Mouse (Mus musculus): ENCODE measurements around the gene Gm44973.
"Not testable (repeated sequence)": the region's sequence is repeated elsewhere in the genome, so short reads cannot be mapped to it uniquely, and the experiment has no call there.

The Gm44973 gene

DNA sequence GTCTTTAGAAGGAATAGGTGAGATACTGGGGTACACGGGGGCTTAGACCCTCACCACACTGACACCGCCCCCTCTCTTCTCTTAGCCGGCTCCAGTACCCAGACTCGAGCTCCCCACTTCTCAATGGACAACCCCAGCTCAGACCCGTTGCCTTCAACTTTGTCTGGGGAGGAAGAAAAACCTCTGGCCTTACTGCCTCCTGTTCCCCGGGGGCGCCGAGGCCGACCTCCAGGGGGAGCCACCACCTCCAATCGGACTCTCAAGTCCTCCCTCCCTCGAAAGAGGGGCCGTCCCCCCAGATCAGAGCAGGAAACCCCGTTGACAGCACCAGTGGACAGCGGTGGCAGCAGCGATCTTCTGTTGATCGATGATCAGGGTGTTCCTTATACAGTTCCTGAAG lies 2.1 kb downstream of the Gm44973 start:
- peak; percentile 57 for DNase-seq

GRCm38 (mm10) chr7:5017931-5018330 lies 2.6 kb downstream of the Gm44973 start:
- DNase-seq = no peak

GRCm38 (mm10) chr7:5019576-5019975 lies 4.3 kb downstream of the Gm44973 start:
- DNase-seq = not testable (repeated sequence)

DNA sequence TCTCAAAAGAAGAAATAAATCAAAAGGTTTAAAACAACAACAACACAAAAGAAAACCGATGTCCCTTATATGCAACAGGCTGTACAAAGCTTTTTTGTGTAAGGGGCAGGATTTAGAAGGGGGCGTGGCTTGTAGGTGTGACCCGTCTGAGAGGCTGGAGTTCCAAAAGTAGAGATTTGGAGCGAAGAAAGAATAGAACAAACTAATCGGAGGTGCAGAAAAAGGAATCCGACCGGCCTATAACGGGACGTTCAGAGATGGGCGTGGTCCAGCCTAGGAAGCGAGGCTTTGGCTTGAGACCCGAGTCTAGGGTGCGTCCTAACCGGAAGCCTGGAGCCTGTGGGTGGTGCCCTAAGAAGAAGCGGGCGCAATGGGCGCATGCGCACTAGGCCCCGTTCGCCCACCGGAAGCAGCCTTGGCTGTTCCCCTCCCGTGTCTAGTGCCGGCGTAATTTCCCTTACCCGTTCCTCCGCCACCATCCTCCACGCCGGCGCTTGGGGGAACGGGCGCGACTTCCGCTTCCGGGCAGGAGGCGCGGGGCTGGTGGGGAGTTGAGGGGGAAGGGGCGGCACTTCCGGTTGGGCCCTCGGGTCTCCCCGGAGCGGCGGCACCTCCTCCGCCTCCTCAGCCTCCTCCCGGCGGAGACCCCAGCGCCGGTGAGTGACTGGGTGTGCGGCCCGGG lies 4.8 kb downstream of the Gm44973 start, which contains the start of the genes Zfp865 and Ccdc106:
Zfp865 (plus strand) TSS at position 377 of the 682 bp plus-strand sequence.
Ccdc106 (plus strand) TSS at position 554 of the 682 bp plus-strand sequence.
- peak; percentile 100 for DNase-seq

DNA sequence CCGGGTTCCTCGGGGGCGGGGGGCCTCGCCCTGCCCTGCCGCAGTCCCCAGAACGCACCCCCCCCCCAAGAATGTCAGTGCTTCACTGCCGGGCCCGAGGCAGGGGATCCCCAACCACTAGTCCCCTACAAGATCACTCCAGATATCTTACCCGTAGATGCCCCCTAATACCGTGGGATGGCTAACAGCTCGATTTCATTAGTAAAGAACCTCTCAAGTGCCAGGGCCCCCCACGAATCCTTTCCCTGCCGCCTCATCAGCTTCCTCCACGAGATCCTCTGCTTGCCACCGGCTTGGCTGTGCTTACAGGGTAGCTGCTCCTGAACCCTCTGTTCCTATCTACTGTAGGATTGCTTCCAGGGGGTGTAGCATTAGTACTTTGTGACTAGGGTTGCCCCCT lies 5.4 kb downstream of the Gm44973 start:
- no peak for DNase-seq

- DNase-seq = no peak
Observed at GRCm38 (mm10) chr7:5021197-5021596, 5.9 kb downstream of the Gm44973 start.

- DNase-seq = no peak
Observed at GRCm38 (mm10) chr7:5029543-5029942, 14.2 kb downstream of the Gm44973 start.

- DNase-seq = no peak
Observed at GRCm38 (mm10) chr7:5029946-5030345, 14.7 kb downstream of the Gm44973 start.

- no peak for DNase-seq
Observed at GRCm38 (mm10) chr7:5030554-5031275, 15.4 kb downstream of the Gm44973 start.

DNA sequence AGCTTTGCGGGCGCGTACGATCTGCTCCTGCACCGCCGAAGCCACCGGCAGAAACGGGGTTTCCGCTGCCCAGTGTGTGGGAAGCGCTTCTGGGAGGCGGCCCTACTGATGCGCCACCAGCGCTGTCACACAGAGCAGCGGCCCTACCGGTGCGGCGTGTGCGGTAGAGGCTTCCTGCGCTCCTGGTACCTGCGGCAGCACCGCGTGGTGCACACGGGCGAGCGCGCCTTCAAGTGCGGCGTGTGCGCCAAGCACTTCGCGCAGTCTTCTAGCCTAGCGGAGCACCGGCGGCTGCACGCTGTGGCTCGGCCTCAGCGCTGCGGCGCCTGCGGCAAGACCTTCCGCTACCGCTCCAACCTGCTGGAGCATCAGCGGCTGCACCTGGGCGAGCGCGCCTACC lies 16.2 kb downstream of the Gm44973 start:
- no peak for DNase-seq

GRCm38 (mm10) chr7:5033818-5034217 lies 18.5 kb downstream of the Gm44973 start, which contains the start of gene 4632433K11Rik:
Gene 4632433K11Rik, plus strand, starts transcription at chr7:5034118.
- DNase-seq = no peak

- no peak for DNase-seq
Observed at GRCm38 (mm10) chr7:5035628-5036027, 20.3 kb downstream of the Gm44973 start.

DNA sequence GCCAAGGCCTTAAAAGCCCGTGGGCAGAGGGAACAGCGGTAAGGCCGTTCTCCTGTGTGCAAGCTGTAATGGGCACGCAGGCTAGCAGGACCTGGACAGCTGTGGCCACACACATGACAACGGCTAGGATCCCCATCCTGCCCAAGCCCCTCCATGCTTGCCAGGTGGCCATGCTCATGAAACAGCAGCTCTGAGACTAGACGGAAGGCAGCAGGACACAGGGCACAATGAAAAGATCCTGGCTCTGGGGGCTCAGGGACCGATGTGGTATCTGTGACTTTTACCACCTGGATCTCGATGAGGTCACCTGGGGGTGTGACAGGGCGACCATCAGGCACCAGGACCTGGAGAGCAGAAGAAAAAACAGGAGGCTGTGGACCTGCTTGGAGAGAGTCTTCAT lies 20.8 kb downstream of the Gm44973 start:
- DNase-seq = no peak

DNA sequence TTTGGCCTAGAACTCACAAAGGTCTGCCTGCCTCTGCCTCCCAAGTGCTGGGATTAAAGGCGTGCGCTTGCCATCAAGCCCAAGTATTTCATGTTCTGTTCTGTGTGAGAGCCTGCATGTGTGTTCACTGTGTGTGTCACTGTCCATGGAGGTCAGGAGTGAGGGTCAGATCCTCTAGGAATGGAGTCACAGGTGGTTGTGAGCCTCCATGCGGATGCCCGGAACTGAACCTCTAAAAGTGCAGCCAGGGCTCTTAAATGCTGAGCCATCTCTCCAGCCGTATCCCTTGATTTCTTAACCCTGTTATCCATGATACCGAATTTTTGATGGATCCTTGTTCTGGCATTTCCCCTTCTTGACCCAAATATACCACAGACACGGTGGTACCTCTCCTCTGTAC lies 21.7 kb downstream of the Gm44973 start:
- no peak for DNase-seq

DNA sequence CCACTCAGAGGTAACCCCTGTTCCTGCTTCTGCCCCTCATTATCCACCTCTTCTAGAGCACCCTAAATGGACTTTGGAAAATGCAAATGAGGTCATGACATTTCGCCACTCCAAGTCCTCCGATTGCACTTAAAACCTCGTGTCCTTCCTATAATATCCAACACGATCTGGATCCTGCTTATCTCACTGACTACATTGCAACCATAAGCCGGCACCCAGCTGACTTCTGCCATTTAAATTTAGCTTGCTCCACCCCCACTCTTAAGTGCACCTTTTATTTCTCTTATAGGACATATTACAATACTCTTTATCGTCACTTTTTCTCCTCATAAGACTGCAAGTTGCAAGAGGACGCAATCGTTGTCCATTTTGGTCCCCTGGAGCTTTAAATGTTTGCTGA lies 22.2 kb downstream of the Gm44973 start:
- DNase-seq = no peak

- DNase-seq = peak; percentile 96
Observed at GRCm38 (mm10) chr7:5038109-5038732, 22.9 kb downstream of the Gm44973 start, which contains the start of gene Zfp784. Gene Zfp784, minus strand, starts transcription at chr7:5038446.

GRCm38 (mm10) chr7:5038940-5039339 lies 23.6 kb downstream of the Gm44973 start:
- no peak for DNase-seq

GRCm38 (mm10) chr7:5044981-5045380 lies 29.7 kb downstream of the Gm44973 start:
- no peak for DNase-seq

DNA sequence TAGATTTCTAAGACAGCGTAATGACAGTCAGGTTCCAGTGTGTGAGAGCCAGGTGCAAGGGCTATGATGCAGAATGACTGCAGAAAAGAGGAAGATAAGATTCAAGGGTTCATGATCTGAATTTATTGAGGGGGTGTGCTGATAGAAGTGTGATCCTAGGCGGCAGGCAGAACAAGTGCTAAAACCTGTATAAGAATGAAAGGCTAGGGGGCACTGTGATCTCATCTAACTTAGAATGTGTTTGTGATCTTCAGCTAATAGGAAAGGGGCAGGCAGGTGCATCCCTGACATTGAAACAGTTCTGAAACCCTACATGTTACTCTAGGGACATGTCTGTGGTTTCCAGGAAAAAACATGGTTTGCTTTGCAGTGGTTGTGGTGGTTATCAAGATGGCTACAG lies 30.8 kb downstream of the Gm44973 start:
- peak; percentile 41 for DNase-seq

- peak; percentile 50 for DNase-seq
Observed at GRCm38 (mm10) chr7:5047313-5047712, 32.0 kb downstream of the Gm44973 start.

- peak; percentile 72 for DNase-seq
Observed at GRCm38 (mm10) chr7:5051193-5052192, 36.2 kb downstream of the Gm44973 start, which contains the start of gene Zfp580. Gene Zfp580, plus strand, starts transcription at chr7:5051538.

GRCm38 (mm10) chr7:5052438-5052837 lies 37.1 kb downstream of the Gm44973 start:
- DNase-seq = no peak
